Mouse (Mus musculus): ENCODE data around the gene Dcn.

Dcn gene

DNA sequence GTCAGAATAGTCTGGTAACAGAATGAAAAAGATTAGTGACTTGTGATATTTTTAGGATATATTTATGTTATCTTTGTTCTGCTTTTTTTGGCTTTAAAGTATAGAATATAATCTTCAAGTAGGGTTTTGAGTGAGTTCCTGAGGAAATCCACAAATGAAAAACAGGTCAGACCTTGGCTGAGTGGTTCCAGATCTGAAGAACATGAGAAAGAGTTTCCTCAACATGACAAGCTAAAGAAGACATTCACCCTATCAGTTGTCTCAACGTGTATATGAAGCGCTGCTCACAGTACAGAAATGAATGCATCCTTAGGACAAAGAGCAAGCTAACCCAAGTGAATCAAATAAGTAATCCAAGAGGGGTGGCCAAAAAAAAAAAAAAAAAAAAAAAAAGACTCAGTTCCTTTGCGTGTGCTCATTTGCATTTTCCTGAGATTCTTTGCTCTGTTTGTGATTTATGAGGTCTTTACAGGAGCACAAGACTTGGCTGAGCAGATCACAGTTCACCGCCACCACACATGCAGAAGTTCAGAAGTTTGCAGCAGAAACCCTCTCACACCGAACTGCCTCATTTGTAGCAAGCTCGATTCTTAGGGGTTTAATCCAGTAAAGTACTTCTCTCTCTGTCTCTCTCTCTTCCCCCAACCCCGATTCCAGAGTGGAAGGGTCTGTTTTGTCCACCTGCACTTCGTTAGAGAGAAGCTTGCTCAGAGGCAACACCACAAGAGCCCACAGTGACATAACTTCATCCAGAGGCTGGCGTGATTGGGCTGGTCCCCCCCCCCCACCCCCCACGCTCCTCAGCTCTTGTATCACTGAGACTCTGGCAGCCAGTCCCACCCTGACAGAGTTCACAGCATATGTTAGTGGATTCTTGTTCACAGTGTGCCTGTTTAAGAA lies 85.8 kb downstream of the Dcn start, which contains the start of gene Lum:
Lum (plus strand) TSS at position 172 of the 900 bp plus-strand sequence.
- no peak for DNase-seq (ENCODE audit: low spot score)

GRCm38 (mm10) chr10:97567489-97568135 lies 88.2 kb downstream of the Dcn start:
- DNase-seq (ENCODE audit: low spot score): no peak
